In the genomic region with DNA sequence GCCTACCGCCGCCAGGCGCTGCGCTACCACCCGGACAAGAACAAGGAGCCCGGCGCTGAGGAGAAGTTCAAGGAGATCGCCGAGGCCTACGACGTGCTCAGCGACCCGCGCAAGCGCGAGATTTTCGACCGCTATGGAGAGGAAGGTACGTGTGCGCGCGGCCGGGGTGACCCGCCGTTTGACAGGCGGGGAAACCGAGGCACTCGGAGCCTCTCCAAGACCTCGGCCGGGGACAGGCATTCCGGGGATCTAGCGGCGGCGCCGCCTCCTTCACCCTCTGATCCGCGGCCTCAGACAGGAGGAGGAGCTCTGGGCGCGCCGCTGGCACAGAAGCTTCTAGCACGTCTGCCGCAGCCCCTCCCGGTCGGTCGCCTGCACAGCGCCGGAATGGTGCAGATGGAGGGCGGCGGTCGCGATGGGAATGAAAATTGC, we compare ENCODE assay signal across 8 mouse cellular contexts. TPM values are rescaled to one million over a fixed set of nuclear protein-coding genes. Genes with fewer than 3 reads are reported as not detected.
A peak's percentile ranks its signal among the peaks of the same experiment; 100 is the strongest.
DNase-seq lines count a peak whose midpoint lies in the region; ATAC-seq lines count a peak whose summit lies in the region.

No protein-coding gene starts in this region.

- peaks cover 25% of the 10 kb centered on the region for H3K4me1 ChIP-seq in embryonic facial prominence, embryonic 15.5 days
- H3K4me1 ChIP-seq in heart, embryonic 13.5 days = peaks cover 31% of the 10 kb centered on the region
- H3K4me1 ChIP-seq in kidney, embryonic 16.5 days (ENCODE audit: insufficient read depth, low read length) = peaks cover 22% of the 10 kb centered on the region
- peaks cover 21% of the 10 kb centered on the region for H3K4me1 ChIP-seq in liver, embryonic 11.5 days (replicated peaks; ENCODE audit: control insufficient read depth, insufficient read depth, low read length)
- H3K4me1 ChIP-seq in stomach, embryonic 14.5 days (ENCODE audit: control insufficient read depth, insufficient read depth, low read length) = peaks cover 14% of the 10 kb centered on the region

- H3K4me2 ChIP-seq in embryonic facial prominence, embryonic 15.5 days (replicated peaks) = peak overlapping the region; percentile 79
- H3K4me2 ChIP-seq in heart, embryonic 13.5 days = peak overlapping the region; percentile 97
- peak overlapping the region; percentile 84 for H3K4me2 ChIP-seq in kidney, embryonic 16.5 days (replicated peaks; ENCODE audit: low read depth, low read length)
- H3K4me2 ChIP-seq in liver, embryonic 11.5 days = peak overlapping the region; percentile 94
- H3K4me2 ChIP-seq in stomach, embryonic 14.5 days (replicated peaks; ENCODE audit: low read depth, low read length) = peak overlapping the region; percentile 95

- H3K4me3 ChIP-seq in embryonic facial prominence, embryonic 15.5 days (replicated peaks) = peak overlapping the region; percentile 64
- peak overlapping the region; percentile 93 for H3K4me3 ChIP-seq in heart, embryonic 13.5 days
- H3K4me3 ChIP-seq in kidney, embryonic 16.5 days (ENCODE audit: low read length) = peak overlapping the region; percentile 88
- peak overlapping the region; percentile 84 for H3K4me3 ChIP-seq in liver, embryonic 11.5 days (ENCODE audit: low read depth, low read length)
- peak overlapping the region; percentile 76 for H3K4me3 ChIP-seq in stomach, embryonic 14.5 days (ENCODE audit: low read depth, low read length)

- peak overlapping the region; percentile 74 for H3K9ac ChIP-seq in embryonic facial prominence, embryonic 15.5 days
- H3K9ac ChIP-seq in heart, embryonic 13.5 days = peak overlapping the region; percentile 97
- peak overlapping the region; percentile 97 for H3K9ac ChIP-seq in kidney, embryonic 16.5 days (replicated peaks; ENCODE audit: low read length)
- peak overlapping the region; percentile 96 for H3K9ac ChIP-seq in liver, embryonic 11.5 days (ENCODE audit: low read depth, low read length)
- H3K9ac ChIP-seq in stomach, embryonic 14.5 days (replicated peaks; ENCODE audit: low read depth, low read length) = peak overlapping the region; percentile 84

- H3K36me3 ChIP-seq in embryonic facial prominence, embryonic 15.5 days = peaks cover 36% of the 10 kb centered on the region
- peaks cover 42% of the 10 kb centered on the region for H3K36me3 ChIP-seq in heart, embryonic 13.5 days
- peaks cover 35% of the 10 kb centered on the region for H3K36me3 ChIP-seq in kidney, embryonic 16.5 days (ENCODE audit: insufficient read depth, low read length)
- peaks cover 26% of the 10 kb centered on the region; the same call in 1 of the 2 replicates for H3K36me3 ChIP-seq in liver, embryonic 11.5 days (ENCODE audit: control insufficient read depth, insufficient read depth, low read length)
- H3K36me3 ChIP-seq in stomach, embryonic 14.5 days (ENCODE audit: control insufficient read depth, insufficient read depth, low read length) = peaks cover 37% of the 10 kb centered on the region

- H3K9me3 ChIP-seq in embryonic facial prominence, embryonic 15.5 days (replicated peaks) = no peaks in the 10 kb centered on the region
- no peaks in the 10 kb centered on the region for H3K9me3 ChIP-seq in heart, embryonic 13.5 days
- H3K9me3 ChIP-seq in kidney, embryonic 16.5 days (ENCODE audit: low read length) = no peaks in the 10 kb centered on the region
- H3K9me3 ChIP-seq in liver, embryonic 11.5 days (ENCODE audit: control insufficient read depth, low read length) = no peaks in the 10 kb centered on the region
- no peaks in the 10 kb centered on the region for H3K9me3 ChIP-seq in stomach, embryonic 14.5 days (ENCODE audit: control insufficient read depth, low read depth, low read length)

- peak; percentile 82 for ATAC-seq in embryonic facial prominence, embryonic 15.5 days (ENCODE audit: insufficient number of reproducible peaks, low FRiP score, low TSS enrichment, low read depth)
- ATAC-seq in heart, embryonic 13.5 days (ENCODE audit: extremely low read depth, insufficient number of reproducible peaks, low FRiP score, low TSS enrichment) = peak; percentile 66; the same call in 1 of the 2 replicates
- peak; percentile 81 for ATAC-seq in kidney, embryonic 16.5 days (ENCODE audit: low FRiP score, low TSS enrichment)
- ATAC-seq in liver, embryonic 11.5 days (replicated peaks; ENCODE audit: low FRiP score) = peak; percentile 78
- peak; percentile 29 for ATAC-seq in monocyte, adult 5-6 weeks (replicated peaks; ENCODE audit: insufficient number of reproducible peaks, low FRiP score, low TSS enrichment, poor library complexity, severe bottlenecking)
- peak; percentile 71 for ATAC-seq in stomach, embryonic 14.5 days (ENCODE audit: insufficient number of reproducible peaks, insufficient read depth, low FRiP score, low read depth)

- DNase-seq in 3T3-L1 (ENCODE audit: low read depth, low spot score) (peak; percentile 89), adipocyte (ENCODE audit: low spot score) (peak; percentile 86)
- DNase-seq in liver, embryonic 11.5 days (ENCODE audit: low spot score) = peak; percentile 81

- under 1% methylated on average over 51 of the region's 51 CpGs for WGBS in embryonic facial prominence, embryonic 15.5 days
- under 1% methylated on average over 51 of the region's 51 CpGs for WGBS in heart, embryonic 13.5 days
- WGBS in kidney, embryonic 16.5 days = under 1% methylated on average over 51 of the region's 51 CpGs
- under 1% methylated on average over 51 of the region's 51 CpGs for WGBS in liver, embryonic 11.5 days
- under 1% methylated on average over 51 of the region's 51 CpGs for WGBS in stomach, embryonic 14.5 days

- peak overlapping the region; percentile 97 for H3K27ac ChIP-seq in embryonic facial prominence, embryonic 15.5 days (replicated peaks)
- peak overlapping the region; percentile 99 for H3K27ac ChIP-seq in heart, embryonic 13.5 days (replicated peaks)
- H3K27ac ChIP-seq in kidney, embryonic 16.5 days (ENCODE audit: low read length) = peak overlapping the region; percentile 98
- peak overlapping the region; percentile 98 for H3K27ac ChIP-seq in liver, embryonic 11.5 days (ENCODE audit: low read depth, low read length)
- peak overlapping the region; percentile 98 for H3K27ac ChIP-seq in stomach, embryonic 14.5 days (ENCODE audit: low read length)

- no peaks in the 10 kb centered on the region for H3K27me3 ChIP-seq in embryonic facial prominence, embryonic 15.5 days
- no peaks in the 10 kb centered on the region for H3K27me3 ChIP-seq in heart, embryonic 13.5 days (replicated peaks)
- H3K27me3 ChIP-seq in kidney, embryonic 16.5 days (ENCODE audit: insufficient read depth, low read length) = no peaks in the 10 kb centered on the region
- H3K27me3 ChIP-seq in liver, embryonic 11.5 days (replicated peaks; ENCODE audit: control insufficient read depth, insufficient read depth, low read length) = no peaks in the 10 kb centered on the region
- no peaks in the 10 kb centered on the region for H3K27me3 ChIP-seq in stomach, embryonic 14.5 days (ENCODE audit: control insufficient read depth, insufficient read depth, low read length)

RNA-seq across cellular contexts. Expression of a gene that starts 0.4 kb away (rescaled TPM):
- 75.2 and 76.6 TPM in 2 replicates for polyA plus RNA-seq in embryonic facial prominence, embryonic 15.5 days (2015; fragmentation: Nextera tagmentation; extraction: Ambion mirVana)
- polyA plus RNA-seq in heart, embryonic 13.5 days (2015; fragmentation: Nextera tagmentation; extraction: Ambion mirVana) = 41.4 and 47.4 TPM in 2 replicates
- 67.5 and 68.0 TPM in 2 replicates for polyA plus RNA-seq in kidney, embryonic 16.5 days (2015; fragmentation: Nextera tagmentation; extraction: Ambion mirVana)
- polyA plus RNA-seq in liver, embryonic 11.5 days (2014; fragmentation: Nextera tagmentation; extraction: Ambion mirVana) = 75.9 and 77.1 TPM in 2 replicates
- total RNA-seq in monocyte, adult 5-6 weeks (2017) = 35.2 to 112 TPM (median 38.5 TPM) in 3 replicates
- polyA plus RNA-seq in stomach, embryonic 14.5 days (2014; fragmentation: Nextera tagmentation; extraction: Ambion mirVana) = 59.5 and 59.6 TPM in 2 replicates

RNA-seq across cellular contexts. Expression of a gene that starts 0.6 kb away (rescaled TPM):
- polyA plus RNA-seq in embryonic facial prominence, embryonic 15.5 days (2015; fragmentation: Nextera tagmentation; extraction: Ambion mirVana) = 540 and 549 TPM in 2 replicates
- polyA plus RNA-seq in heart, embryonic 13.5 days (2015; fragmentation: Nextera tagmentation; extraction: Ambion mirVana) = 438 and 474 TPM in 2 replicates
- 631 and 669 TPM in 2 replicates for polyA plus RNA-seq in kidney, embryonic 16.5 days (2015; fragmentation: Nextera tagmentation; extraction: Ambion mirVana)
- 468 and 475 TPM in 2 replicates for polyA plus RNA-seq in liver, embryonic 11.5 days (2014; fragmentation: Nextera tagmentation; extraction: Ambion mirVana)
- total RNA-seq in monocyte, adult 5-6 weeks (2017) = 59.7 to 123 TPM (median 61.4 TPM) in 3 replicates
- polyA plus RNA-seq in stomach, embryonic 14.5 days (2014; fragmentation: Nextera tagmentation; extraction: Ambion mirVana) = 629 and 635 TPM in 2 replicates

RNA-seq across cellular contexts. Expression of a gene that starts 41.9 kb away (rescaled TPM):
- polyA plus RNA-seq in embryonic facial prominence, embryonic 15.5 days (2015; fragmentation: Nextera tagmentation; extraction: Ambion mirVana) = 285 and 288 TPM in 2 replicates
- 524 and 602 TPM in 2 replicates for polyA plus RNA-seq in heart, embryonic 13.5 days (2015; fragmentation: Nextera tagmentation; extraction: Ambion mirVana)
- polyA plus RNA-seq in kidney, embryonic 16.5 days (2015; fragmentation: Nextera tagmentation; extraction: Ambion mirVana) = 356 and 362 TPM in 2 replicates
- 321 and 354 TPM in 2 replicates for polyA plus RNA-seq in liver, embryonic 11.5 days (2014; fragmentation: Nextera tagmentation; extraction: Ambion mirVana)
- 152 to 196 TPM (median 178 TPM) in 3 replicates for total RNA-seq in monocyte, adult 5-6 weeks (2017)
- 325 and 345 TPM in 2 replicates for polyA plus RNA-seq in stomach, embryonic 14.5 days (2014; fragmentation: Nextera tagmentation; extraction: Ambion mirVana)

RNA-seq across cellular contexts. Expression of a gene that starts 44.1 kb away (rescaled TPM):
- polyA plus RNA-seq in embryonic facial prominence, embryonic 15.5 days (2015; fragmentation: Nextera tagmentation; extraction: Ambion mirVana) = 180 and 192 TPM in 2 replicates
- 155 and 164 TPM in 2 replicates for polyA plus RNA-seq in heart, embryonic 13.5 days (2015; fragmentation: Nextera tagmentation; extraction: Ambion mirVana)
- polyA plus RNA-seq in kidney, embryonic 16.5 days (2015; fragmentation: Nextera tagmentation; extraction: Ambion mirVana) = 227 and 237 TPM in 2 replicates
- polyA plus RNA-seq in liver, embryonic 11.5 days (2014; fragmentation: Nextera tagmentation; extraction: Ambion mirVana) = 113 and 114 TPM in 2 replicates
- 9.5 to 21.9 TPM (median 10.0 TPM) in 3 replicates for total RNA-seq in monocyte, adult 5-6 weeks (2017)
- polyA plus RNA-seq in stomach, embryonic 14.5 days (2014; fragmentation: Nextera tagmentation; extraction: Ambion mirVana) = 180 and 185 TPM in 2 replicates

RNA-seq across cellular contexts. Expression of a gene that starts 58.1 kb away (rescaled TPM):
- 1.2 and 1.4 TPM in 2 replicates for polyA plus RNA-seq in embryonic facial prominence, embryonic 15.5 days (2015; fragmentation: Nextera tagmentation; extraction: Ambion mirVana)
- polyA plus RNA-seq in heart, embryonic 13.5 days (2015; fragmentation: Nextera tagmentation; extraction: Ambion mirVana) = 0.35 and 0.41 TPM in 2 replicates
- 3.1 and 4.0 TPM in 2 replicates for polyA plus RNA-seq in kidney, embryonic 16.5 days (2015; fragmentation: Nextera tagmentation; extraction: Ambion mirVana)
- polyA plus RNA-seq in liver, embryonic 11.5 days (2014; fragmentation: Nextera tagmentation; extraction: Ambion mirVana) = 0.49 and 0.53 TPM in 2 replicates
- total RNA-seq in monocyte, adult 5-6 weeks (2017) = 3.8 to 7.5 TPM (median 5.5 TPM) in 3 replicates
- polyA plus RNA-seq in stomach, embryonic 14.5 days (2014; fragmentation: Nextera tagmentation; extraction: Ambion mirVana) = 3.1 and 5.4 TPM in 2 replicates

Comparison
In these comparisons a context has a peak if more than half of its experiments do, and no peak if none do; other contexts are left out.
1. Peak in every context shown above with its lines: DNase-seq, ATAC-seq, H3K4me3 ChIP-seq and H3K27ac ChIP-seq.
2. ATAC-seq: peak in every context shown above with its lines; median percentile 82 in embryonic facial prominence, embryonic 15.5 days; 81 in kidney, embryonic 16.5 days; 78 in liver, embryonic 11.5 days; 71 in stomach, embryonic 14.5 days; 66 in heart, embryonic 13.5 days; 29 in monocyte, adult 5-6 weeks.